8 mouse cellular contexts compared by ENCODE assay signal in genomic region chr5:142920311-142921073, GRCm38 (mm10). TPM values are rescaled to one million over a fixed set of nuclear protein-coding genes. Genes with fewer than 3 reads are reported as not detected.
DNase-seq lines count a peak whose midpoint lies in the region; ATAC-seq and TF ChIP-seq lines count a peak whose summit lies in the region.

No protein-coding gene starts in this region.

- no peaks in the 10 kb centered on the region for H3K36me3 ChIP-seq in hindbrain, postnatal 0 days (ENCODE audit: insufficient read depth, low read length)
- H3K36me3 ChIP-seq in hindbrain, embryonic 12.5 days: no peaks in the 10 kb centered on the region
- no peaks in the 10 kb centered on the region for H3K36me3 ChIP-seq in embryonic facial prominence, embryonic 10.5 days (replicated peaks)
- H3K36me3 ChIP-seq in liver, adult 2 months (ENCODE audit: control insufficient read depth, insufficient read depth, low read length): no peaks in the 10 kb centered on the region

- H3K4me1 ChIP-seq in hindbrain, postnatal 0 days (ENCODE audit: insufficient read depth, low read length): no peaks in the 10 kb centered on the region
- H3K4me1 ChIP-seq in hindbrain, embryonic 12.5 days: 0 out of 2 replicates have a peak, but pooled peaks cover 2% of the 10 kb centered on the region
- peaks cover 14% of the 10 kb centered on the region for H3K4me1 ChIP-seq in embryonic facial prominence, embryonic 10.5 days
- H3K4me1 ChIP-seq in liver, adult 2 months (ENCODE audit: control insufficient read depth, insufficient read depth, low read length): peaks cover 8% of the 10 kb centered on the region

- ATAC-seq in hindbrain, postnatal 0 days: peak; percentile 67
- no peak for ATAC-seq in hindbrain, embryonic 12.5 days (ENCODE audit: low FRiP score)

- no peaks in the 10 kb centered on the region for H3K27me3 ChIP-seq in hindbrain, postnatal 0 days (ENCODE audit: insufficient read depth, low read length)
- no peaks in the 10 kb centered on the region for H3K27me3 ChIP-seq in hindbrain, embryonic 12.5 days
- no peaks in the 10 kb centered on the region for H3K27me3 ChIP-seq in embryonic facial prominence, embryonic 10.5 days (replicated peaks; ENCODE audit: low read depth, poor library complexity, severe bottlenecking)
- no peaks in the 10 kb centered on the region for H3K27me3 ChIP-seq in liver, adult 2 months (ENCODE audit: control insufficient read depth, insufficient read depth, low read length)

- H3K4me2 ChIP-seq in hindbrain, postnatal 0 days (ENCODE audit: low read depth, low read length): no peak overlapping the region
- no peak overlapping the region for H3K4me2 ChIP-seq in hindbrain, embryonic 12.5 days (replicated peaks)

- intact Hi-C loops in heart, postnatal 10 days (cut with DNase I): no loop called here

- 63% methylated on average over 8 of the region's 8 CpGs for WGBS in hindbrain, postnatal 0 days
- WGBS in hindbrain, embryonic 12.5 days: 71% methylated on average over 8 of the region's 8 CpGs
- 61% methylated on average over 8 of the region's 8 CpGs for WGBS in embryonic facial prominence, embryonic 10.5 days
- 28% methylated on average over 8 of the region's 8 CpGs for WGBS in liver, adult 2 months

- DNase-seq in hindbrain, postnatal 0 days (ENCODE audit: low spot score): peak; percentile 7
- DNase-seq in embryonic facial prominence, embryonic 10.5 days (ENCODE audit: low spot score): no peak
- DNase-seq in heart, postnatal 10 days: peak; percentile 85 to 88
- DNase-seq in liver, adult 2 months (ENCODE audit: extremely low read depth, low read depth, low spot score): peak; percentile 65
- DNase-seq in skeletal muscle tissue, adult 2 months (ENCODE audit: low read depth, low spot score): peak; percentile 94
- no peak for DNase-seq in cerebellum, adult 11-12 months
- DNase-seq in layer of hippocampus, postnatal 10 days (ENCODE audit: low spot score in 2 of 2): no peak

- TF ChIP-seq CTCF in hindbrain, postnatal 0 days (IDR thresholded peaks at IDR 0.05; ENCODE audit: low read depth): no peak
- no peak for TF ChIP-seq CTCF in liver, adult 2 months (IDR thresholded peaks at IDR 0.05; ENCODE audit: low read depth, low read length)

- H3K9me3 ChIP-seq in hindbrain, postnatal 0 days (ENCODE audit: low read length): no peaks in the 10 kb centered on the region
- H3K9me3 ChIP-seq in hindbrain, embryonic 12.5 days (replicated peaks): no peaks in the 10 kb centered on the region
- H3K9me3 ChIP-seq in embryonic facial prominence, embryonic 10.5 days: no peaks in the 10 kb centered on the region

- TF ChIP-seq POLR2A in liver, adult 2 months (IDR thresholded peaks at IDR 0.05; ENCODE audit: extremely low read depth, insufficient read depth, low read length): no peak

- no peak overlapping the region for H3K27ac ChIP-seq in hindbrain, postnatal 0 days
- no peak overlapping the region for H3K27ac ChIP-seq in hindbrain, embryonic 12.5 days
- peak overlapping the region; percentile 70; the same call in 1 of the 2 replicates for H3K27ac ChIP-seq in embryonic facial prominence, embryonic 10.5 days (replicated peaks)
- peak overlapping the region; percentile 43 for H3K27ac ChIP-seq in liver, adult 2 months (replicated peaks; ENCODE audit: insufficient read depth, low read depth, low read length)

- H3K9ac ChIP-seq in hindbrain, postnatal 0 days (replicated peaks; ENCODE audit: low read length): no peak overlapping the region
- no peak overlapping the region for H3K9ac ChIP-seq in hindbrain, embryonic 12.5 days
- H3K9ac ChIP-seq in liver, adult 2 months (ENCODE audit: low read depth, low read length): no peak overlapping the region

- H3K4me3 ChIP-seq in hindbrain, postnatal 0 days (ENCODE audit: low read length): no peak overlapping the region
- H3K4me3 ChIP-seq in hindbrain, embryonic 12.5 days: no peak overlapping the region
- H3K4me3 ChIP-seq in embryonic facial prominence, embryonic 10.5 days: no peak overlapping the region
- no peak overlapping the region for H3K4me3 ChIP-seq in liver, adult 2 months (ENCODE audit: insufficient read depth, low read depth, low read length)

- no peaks in the 10 kb centered on the region for H3K79me2 ChIP-seq in liver, adult 2 months (ENCODE audit: control insufficient read depth, insufficient read depth, low read length)

RNA-seq across cellular contexts. Expression of gene Actb, which starts 13.9 kb away (rescaled TPM):
- total RNA-seq in hindbrain, postnatal 0 days (2014; rRNA removed): 5,437 and 5,693 TPM in 2 replicates
- 15,098 and 15,291 TPM in 2 replicates for polyA plus RNA-seq in hindbrain, postnatal 0 days (2015; fragmentation: Nextera tagmentation; extraction: Ambion mirVana)
- polyA plus RNA-seq in hindbrain, embryonic 12.5 days (2016; fragmentation: Nextera tagmentation; extraction: Ambion mirVana): 14,392 and 16,600 TPM in 2 replicates
- polyA plus RNA-seq in embryonic facial prominence, embryonic 10.5 days (2016; fragmentation: Nextera tagmentation; extraction: Ambion mirVana): 15,960 and 16,856 TPM in 2 replicates
- 1,000 to 10,000 TPM; 1,831 to 2,004 TPM for total RNA-seq in heart, postnatal 10 days (2021)
- 726 and 988 TPM in 2 replicates for total RNA-seq in liver, adult 2 months (2014; rRNA removed)
- polyA plus RNA-seq in liver, adult 2 months (2012; rRNA removed): 1,363 and 1,398 TPM in 2 replicates
- total RNA-seq in layer of hippocampus, postnatal 10 days (2021): 1,000 to 10,000 TPM; 4,137 to 4,167 TPM

RNA-seq across cellular contexts. Expression of gene Fbxl18, which starts 25.3 kb away (rescaled TPM):
- 68.6 and 73.8 TPM in 2 replicates for total RNA-seq in hindbrain, postnatal 0 days (2014; rRNA removed)
- polyA plus RNA-seq in hindbrain, postnatal 0 days (2015; fragmentation: Nextera tagmentation; extraction: Ambion mirVana): 28.0 and 31.4 TPM in 2 replicates
- polyA plus RNA-seq in hindbrain, embryonic 12.5 days (2016; fragmentation: Nextera tagmentation; extraction: Ambion mirVana): 24.6 and 26.9 TPM in 2 replicates
- polyA plus RNA-seq in embryonic facial prominence, embryonic 10.5 days (2016; fragmentation: Nextera tagmentation; extraction: Ambion mirVana): 25.6 and 25.9 TPM in 2 replicates
- 1 to 10 TPM; 8.8 to 9.2 TPM for total RNA-seq in heart, postnatal 10 days (2021)
- 1.5 and 2.4 TPM in 2 replicates for total RNA-seq in liver, adult 2 months (2014; rRNA removed)
- 9.3 and 10.6 TPM in 2 replicates for polyA plus RNA-seq in liver, adult 2 months (2012; rRNA removed)
- 10 to 100 TPM; 38.5 to 40.1 TPM for total RNA-seq in layer of hippocampus, postnatal 10 days (2021)

RNA-seq across cellular contexts. Expression of gene Fscn1, which starts 39.7 kb away (rescaled TPM):
- 613 and 715 TPM in 2 replicates for total RNA-seq in hindbrain, postnatal 0 days (2014; rRNA removed)
- polyA plus RNA-seq in hindbrain, postnatal 0 days (2015; fragmentation: Nextera tagmentation; extraction: Ambion mirVana): 412 and 457 TPM in 2 replicates
- polyA plus RNA-seq in hindbrain, embryonic 12.5 days (2016; fragmentation: Nextera tagmentation; extraction: Ambion mirVana): 699 and 764 TPM in 2 replicates
- 759 and 790 TPM in 2 replicates for polyA plus RNA-seq in embryonic facial prominence, embryonic 10.5 days (2016; fragmentation: Nextera tagmentation; extraction: Ambion mirVana)
- total RNA-seq in heart, postnatal 10 days (2021): 100 to 1,000 TPM; 103 to 132 TPM
- total RNA-seq in liver, adult 2 months (2014; rRNA removed): 2.0 and 4.2 TPM in 2 replicates
- polyA plus RNA-seq in liver, adult 2 months (2012; rRNA removed): 3.0 and 4.4 TPM in 2 replicates
- 100 to 1,000 TPM; 420 to 424 TPM for total RNA-seq in layer of hippocampus, postnatal 10 days (2021)

Comparison
In these comparisons a context has a peak if more than half of its experiments do, and no peak if none do; other contexts are left out.
1. DNase-seq: peak in hindbrain, postnatal 0 days (single experiment), heart, postnatal 10 days (2 of 2), liver, adult 2 months (single experiment) and skeletal muscle tissue, adult 2 months (single experiment); none in embryonic facial prominence, embryonic 10.5 days (single experiment), cerebellum, adult 11-12 months (single experiment) and layer of hippocampus, postnatal 10 days (0 of 2).
2. H3K27ac ChIP-seq: peak in embryonic facial prominence, embryonic 10.5 days (single experiment) and liver, adult 2 months (single experiment); none in hindbrain, postnatal 0 days (single experiment) and hindbrain, embryonic 12.5 days (single experiment).
3. RNA of gene Fscn1, which starts 39.7 kb away (total RNA-seq): 613 to 715 TPM in hindbrain, postnatal 0 days, 420 to 424 TPM in layer of hippocampus, postnatal 10 days and 103 to 132 TPM in heart, postnatal 10 days; 2.0 to 4.2 TPM in liver, adult 2 months; every median in the first group is over 10 times any median in the second.